Mouse (Mus musculus) cerebellum, adult 2 months (tissue): ENCODE measurements around the gene Rybp. TPM values are rescaled to one million over a fixed set of nuclear protein-coding genes. Genes with fewer than 3 reads are reported as not detected.

Experiments
- DNase-seq, 2 experiments: peaks; one replicate each; pipeline ENCODE4 v3.0.0; 2021
- H3K27ac ChIP-seq: fragments of 200-500 bp; 2 replicates; pipeline ENCODE4 v1.5.1; 2012; ENCODE audit warnings: low read length, control low read depth, inconsistent platforms; ENCODE audit not compliant: insufficient read depth
- H3K27me3 ChIP-seq: fragments of 200-500 bp; 2 replicates; pipeline ENCODE4 v1.6.1; 2012; ENCODE audit warnings: inconsistent platforms, mild to moderate bottlenecking, low read length, moderate library complexity; ENCODE audit not compliant: control insufficient read depth, insufficient read depth
- H3K4me1 ChIP-seq: fragments of 200-500 bp; 2 replicates; pipeline ENCODE4 v1.6.1; 2011; ENCODE audit warnings: low read length; ENCODE audit not compliant: control insufficient read depth, insufficient read depth
- H3K4me3 ChIP-seq: fragments of 200-500 bp; replicated peaks from 2 replicates; pipeline ENCODE3; 2011; ENCODE audit warnings: mild to moderate bottlenecking, low read depth, low read length, control low read depth; ENCODE audit not compliant: insufficient read depth
- CTCF ChIP-seq: fragments of 200-500 bp; IDR thresholded peaks from 2 replicates; pipeline ENCODE4 v1.5.1; 2011; ENCODE audit warnings: low read depth, mild to moderate bottlenecking, control low read depth, low read length, moderate library complexity, borderline replicate concordance; ENCODE audit not compliant: insufficient read depth
- POLR2A ChIP-seq: fragments of 200-500 bp; IDR thresholded peaks from 2 replicates; pipeline ENCODE4 v1.6.1; 2011; ENCODE audit warnings: low read length, control low read depth, borderline replicate concordance; ENCODE audit not compliant: insufficient read depth
- WGBS: fragments of 180-500 bp; shearing (Covaris S2); methylation state at CpG from one replicate; pipeline ENCODE4 v1.1.7; 2018; 5-methylcytosine and 5-hydroxymethylcytosine counted together
- polyA plus RNA-seq: library from polyadenylated mRNA; depleted of rRNA; stranded (reverse); fragments of >200 nt; gene quantifications from 2 replicates; pipeline ENCODE4 v1.2.3, GENCODE M21; 2012

Rybp gene
- polyA plus RNA-seq, 1 experiment = 31.7 TPM

- TF ChIP-seq CTCF (peak; percentile 2; the same call in 1 of the 2 replicates), POLR2A (no peak)
- WGBS = 13% methylated on average over 89 of the region's 117 CpGs
- peak; percentile 83 for DNase-seq
- no peaks in the 10 kb centered on the region; the same call in 1 of the 2 replicates for H3K4me1 ChIP-seq
- peak overlapping the region; percentile 89 for H3K27ac ChIP-seq
- peak overlapping the region; percentile 96 for H3K4me3 ChIP-seq
- H3K27me3 ChIP-seq = no peaks in the 10 kb centered on the region
Observed at GRCm38 (mm10) chr6:100286573-100287333, 532 bp downstream of the Rybp start.

GRCm38 (mm10) chr6:100285985-100286572 lies 1.2 kb downstream of the Rybp start:
- 8% methylated on average over 18 of the region's 18 CpGs for WGBS
- DNase-seq = no peak
- Histone ChIP-seq H3K4me1 (no peaks in the 10 kb centered on the region; the same call in 1 of the 2 replicates), H3K4me3 (peak overlapping the region; percentile 96), H3K27ac (peak overlapping the region; percentile 89; the same call in 1 of the 2 replicates), H3K27me3 (no peaks in the 10 kb centered on the region)
- TF ChIP-seq CTCF = no peak
- TF ChIP-seq POLR2A = no peak

- Histone ChIP-seq H3K4me3 (no peak overlapping the region), H3K27ac (no peak overlapping the region), H3K27me3 (no peaks in the 10 kb centered on the region), H3K4me1 (no peaks in the 10 kb centered on the region; the same call in 1 of the 2 replicates)
- TF ChIP-seq POLR2A = no peak
- no peak for TF ChIP-seq CTCF
- 92% methylated on average over 1 of the region's 1 CpGs for WGBS
- DNase-seq = no peak
Observed at GRCm38 (mm10) chr6:100278841-100279240, 8.4 kb downstream of the Rybp start.

DNA sequence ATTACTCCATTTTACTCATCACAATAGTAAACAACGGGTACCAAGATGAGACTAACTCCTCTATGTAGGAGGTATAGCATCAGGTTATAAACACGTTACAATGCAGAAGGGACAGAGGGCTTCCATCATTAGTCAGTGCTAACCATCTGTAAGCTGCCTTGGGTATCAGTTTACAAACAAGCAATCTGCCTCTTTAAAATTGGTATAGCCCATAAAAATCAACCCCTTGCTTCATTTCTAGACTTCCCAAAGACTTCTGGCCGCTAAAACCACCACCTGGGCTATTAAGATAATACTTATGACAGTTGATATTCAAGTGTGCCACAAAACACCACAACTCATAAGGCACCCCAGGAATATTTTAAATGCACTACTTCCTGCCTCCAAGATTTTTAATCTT lies 10.9 kb downstream of the Rybp start:
- no peaks in the 10 kb centered on the region; the same call in 1 of the 2 replicates for H3K4me1 ChIP-seq
- WGBS = 83% methylated on average over 3 of the region's 3 CpGs
- TF ChIP-seq POLR2A (no peak), CTCF (no peak)
- H3K27ac ChIP-seq = no peak overlapping the region
- no peaks in the 10 kb centered on the region for H3K27me3 ChIP-seq
- no peak for DNase-seq
- no peak overlapping the region for H3K4me3 ChIP-seq

DNA sequence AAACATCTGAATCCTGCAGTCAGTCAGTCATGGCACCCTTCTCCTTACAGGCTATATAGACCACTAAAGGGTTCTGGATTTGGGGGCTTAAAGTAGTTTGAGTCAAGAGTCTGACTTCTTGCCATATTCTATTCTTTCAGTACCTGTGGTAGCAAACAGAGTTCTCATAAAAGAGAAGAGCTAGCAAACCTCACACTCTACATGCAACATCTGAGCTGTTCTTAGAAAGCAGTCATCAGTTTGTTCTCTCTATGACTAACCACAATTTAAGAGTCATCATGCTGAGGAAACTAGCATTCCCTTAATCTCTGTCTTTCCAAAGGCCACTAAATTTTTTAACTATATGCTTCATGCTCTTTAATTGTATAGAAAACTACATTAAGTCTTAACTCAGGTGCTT lies 11.6 kb downstream of the Rybp start:
- no peak for DNase-seq
- no peak for TF ChIP-seq CTCF
- no peak for TF ChIP-seq POLR2A
- no peaks in the 10 kb centered on the region for H3K27me3 ChIP-seq
- H3K4me1 ChIP-seq = no peaks in the 10 kb centered on the region; the same call in 1 of the 2 replicates
- H3K27ac ChIP-seq = no peak overlapping the region
- no peak overlapping the region for H3K4me3 ChIP-seq

DNA sequence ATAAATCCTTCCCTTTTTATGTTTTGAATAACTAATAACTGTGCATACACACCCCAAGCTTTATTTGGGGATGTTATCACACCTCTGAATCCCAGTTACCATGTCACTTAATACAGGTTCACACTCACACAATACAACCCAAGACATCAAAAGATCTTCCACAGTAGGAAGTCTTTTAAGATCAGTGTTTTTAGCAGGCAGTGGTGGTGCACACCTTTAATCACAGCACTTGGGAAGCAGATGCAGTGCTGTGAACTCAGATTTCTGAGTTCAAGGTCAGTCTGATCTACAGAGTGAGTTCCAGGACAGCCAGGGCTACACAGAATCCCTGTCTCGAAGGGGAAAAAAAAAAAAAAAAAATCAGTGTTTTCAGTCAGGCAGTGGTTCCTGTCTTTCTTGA lies 13.7 kb downstream of the Rybp start:
- no peak for TF ChIP-seq CTCF
- H3K27me3 ChIP-seq = no peaks in the 10 kb centered on the region
- no peaks in the 10 kb centered on the region for H3K4me1 ChIP-seq
- WGBS = 67% methylated on average over 1 of the region's 1 CpGs
- no peak overlapping the region for H3K27ac ChIP-seq
- DNase-seq = no peak
- H3K4me3 ChIP-seq = no peak overlapping the region

- H3K4me3 ChIP-seq = no peak overlapping the region
- TF ChIP-seq POLR2A (no peak), CTCF (no peak)
- DNase-seq = no peak
- 76% methylated on average over 3 of the region's 3 CpGs for WGBS
- no peaks in the 10 kb centered on the region for H3K27me3 ChIP-seq
- H3K4me1 ChIP-seq = no peaks in the 10 kb centered on the region
- H3K27ac ChIP-seq = no peak overlapping the region
Observed at GRCm38 (mm10) chr6:100271992-100272391, 15.3 kb downstream of the Rybp start.

- H3K4me3 ChIP-seq = no peak overlapping the region
- H3K27me3 ChIP-seq = no peaks in the 10 kb centered on the region
- no peak for DNase-seq
- H3K4me1 ChIP-seq = no peaks in the 10 kb centered on the region
- TF ChIP-seq POLR2A (no peak), CTCF (no peak)
- WGBS = 93% methylated on average over 2 of the region's 2 CpGs
- H3K27ac ChIP-seq = no peak overlapping the region
Observed at GRCm38 (mm10) chr6:100270765-100271164, 16.5 kb downstream of the Rybp start.
